Mouse (Mus musculus): Measurements from ENCODE around the gene Bex4.

Gene Bex4

GRCm38 (mm10) chrX:136183107-136183506 lies 44.3 kb downstream of the Bex4 start:
- DNase-seq (ENCODE audit: low spot score in 2 of 2) = no peak

Data from frontal cortex, postnatal 10 days (tissue).